In genomic region chr3:124092404-124093121, GRCm38 (mm10) we compare ENCODE assay signal across 26 mouse cellular contexts.
DNase-seq lines count a peak whose midpoint lies in the region; ATAC-seq and TF ChIP-seq lines count a peak whose summit lies in the region.
"Had no signal": no experiment of that assay in that cellular context is flagged by ENCODE, and none has a peak within 500 bp of the region (broad histone marks: within the 10 kb centered on the region; RNA-seq: fewer than 3 reads in every experiment).

No protein-coding gene starts in this region.

- no peaks in the 10 kb centered on the region for H3K9me3 ChIP-seq in kidney, embryonic 14.5 days (ENCODE audit: control insufficient read depth, low read length)
- H3K9me3 ChIP-seq in kidney, postnatal 0 days (replicated peaks; ENCODE audit: low read length): no peaks in the 10 kb centered on the region
- H3K9me3 ChIP-seq in midbrain, embryonic 11.5 days (ENCODE audit: control insufficient read depth, low read length): no peaks in the 10 kb centered on the region
- H3K9me3 ChIP-seq in midbrain, embryonic 13.5 days: no peaks in the 10 kb centered on the region
- H3K9me3 ChIP-seq: embryonic facial prominence, embryonic 10.5 days; embryonic facial prominence, embryonic 13.5 days; forebrain, embryonic 12.5 days; forebrain, embryonic 15.5 days; heart, embryonic 10.5 days; heart, embryonic 13.5 days had no signal

- H3K9ac ChIP-seq in kidney, embryonic 14.5 days (ENCODE audit: low read depth, low read length): no peak overlapping the region
- H3K9ac ChIP-seq in kidney, postnatal 0 days (ENCODE audit: low read depth, low read length): no peak overlapping the region
- no peak overlapping the region for H3K9ac ChIP-seq in midbrain, embryonic 11.5 days (ENCODE audit: low read length)
- no peak overlapping the region for H3K9ac ChIP-seq in midbrain, embryonic 13.5 days (replicated peaks)
- H3K9ac ChIP-seq: embryonic facial prominence, embryonic 13.5 days; forebrain, embryonic 12.5 days; forebrain, embryonic 15.5 days; heart, embryonic 13.5 days had no signal

- no peak for DNase-seq in kidney, postnatal 25 days
- peak; percentile 78 for DNase-seq in kidney, postnatal 0 days (ENCODE audit: low spot score)
- no peak for DNase-seq in kidney, adult 8-10 months
- DNase-seq in midbrain, embryonic 11.5 days (ENCODE audit: low spot score, missing footprints): no peak
- no peak for DNase-seq in lung, adult 18-20 months
- DNase-seq: adrenal gland, adult 8-10 months; adrenal gland, postnatal 25 days; cerebellum, adult 11-12 months; cerebellum, adult 8-10 months; cerebellum, postnatal 10 days; cerebellum, postnatal 36 days; embryo, embryonic 11 days; gastrocnemius, postnatal 25 days; heart, adult 2 months; heart, postnatal 14 days; heart, postnatal 4 days had no signal

- WGBS in kidney, embryonic 14.5 days: 56% methylated on average over 9 of the region's 9 CpGs
- WGBS in kidney, postnatal 0 days: 33% methylated on average over 9 of the region's 9 CpGs
- WGBS in midbrain, embryonic 11.5 days: 85% methylated on average over 9 of the region's 9 CpGs
- WGBS in midbrain, embryonic 13.5 days: 85% methylated on average over 9 of the region's 9 CpGs

- H3K27ac ChIP-seq in kidney, embryonic 14.5 days (ENCODE audit: low read depth, low read length): peak overlapping the region; percentile 11; the same call in 1 of the 2 replicates
- H3K27ac ChIP-seq in kidney, postnatal 0 days: no peak overlapping the region
- no peak overlapping the region for H3K27ac ChIP-seq in midbrain, embryonic 11.5 days (ENCODE audit: low read depth, low read length)
- H3K27ac ChIP-seq in midbrain, embryonic 13.5 days: no peak overlapping the region
- H3K27ac ChIP-seq: embryonic facial prominence, embryonic 10.5 days; embryonic facial prominence, embryonic 13.5 days; forebrain, embryonic 12.5 days; forebrain, embryonic 15.5 days; heart, adult 2 months; heart, embryonic 10.5 days; heart, embryonic 13.5 days had no signal

- no peak for TF ChIP-seq CTCF in kidney, postnatal 0 days (IDR thresholded peaks at IDR 0.05; ENCODE audit: low read depth)

- no peaks in the 10 kb centered on the region for H3K36me3 ChIP-seq in kidney, embryonic 14.5 days (ENCODE audit: control insufficient read depth, insufficient read depth, low read length)
- H3K36me3 ChIP-seq in kidney, postnatal 0 days (ENCODE audit: insufficient read depth, low read length): no peaks in the 10 kb centered on the region
- no peaks in the 10 kb centered on the region for H3K36me3 ChIP-seq in midbrain, embryonic 11.5 days (ENCODE audit: control insufficient read depth, insufficient read depth, low read length)
- H3K36me3 ChIP-seq in midbrain, embryonic 13.5 days: no peaks in the 10 kb centered on the region
- H3K36me3 ChIP-seq: embryonic facial prominence, embryonic 10.5 days; embryonic facial prominence, embryonic 13.5 days; forebrain, embryonic 12.5 days; forebrain, embryonic 15.5 days; heart, embryonic 10.5 days; heart, embryonic 13.5 days had no signal

- ATAC-seq in kidney, embryonic 14.5 days (ENCODE audit: low FRiP score, low TSS enrichment): peak; percentile 64; the same call in 1 of the 2 replicates
- ATAC-seq in kidney, postnatal 0 days (replicated peaks; ENCODE audit: low FRiP score, low read depth): no peak; the same call in 1 of the 2 replicates
- ATAC-seq in midbrain, embryonic 11.5 days (ENCODE audit: low FRiP score): peak; percentile 46; the same call in 1 of the 2 replicates
- no peak for ATAC-seq in midbrain, embryonic 13.5 days
- ATAC-seq: activated CD4-positive, CD25-positive, alpha-beta regulatory T cell, adult 4 months; forebrain, embryonic 15.5 days had no signal

- 0 out of 2 replicates have a peak, but pooled peaks cover 5% of the 10 kb centered on the region for H3K4me1 ChIP-seq in kidney, embryonic 14.5 days (ENCODE audit: control insufficient read depth, insufficient read depth, low read length)
- no peaks in the 10 kb centered on the region for H3K4me1 ChIP-seq in kidney, postnatal 0 days (replicated peaks; ENCODE audit: insufficient read depth, low read length)
- no peaks in the 10 kb centered on the region for H3K4me1 ChIP-seq in midbrain, embryonic 11.5 days (ENCODE audit: control insufficient read depth, insufficient read depth, low read length)
- H3K4me1 ChIP-seq in midbrain, embryonic 13.5 days (replicated peaks): no peaks in the 10 kb centered on the region
- H3K4me1 ChIP-seq: embryonic facial prominence, embryonic 10.5 days; forebrain, embryonic 12.5 days; forebrain, embryonic 15.5 days; heart, embryonic 10.5 days; heart, embryonic 13.5 days had no signal

- no peak overlapping the region for H3K4me2 ChIP-seq in kidney, embryonic 14.5 days (replicated peaks; ENCODE audit: low read depth, low read length)
- no peak overlapping the region for H3K4me2 ChIP-seq in kidney, postnatal 0 days (ENCODE audit: low read length)
- no peak overlapping the region for H3K4me2 ChIP-seq in midbrain, embryonic 11.5 days
- H3K4me2 ChIP-seq in midbrain, embryonic 13.5 days (replicated peaks): no peak overlapping the region
- H3K4me2 ChIP-seq: embryonic facial prominence, embryonic 13.5 days; forebrain, embryonic 12.5 days; forebrain, embryonic 15.5 days; heart, embryonic 13.5 days had no signal

- no peak overlapping the region for H3K4me3 ChIP-seq in kidney, embryonic 14.5 days (ENCODE audit: low read length)
- H3K4me3 ChIP-seq in kidney, postnatal 0 days (replicated peaks; ENCODE audit: low read depth, low read length): no peak overlapping the region
- H3K4me3 ChIP-seq in midbrain, embryonic 11.5 days (ENCODE audit: low read depth, low read length): no peak overlapping the region
- H3K4me3 ChIP-seq in midbrain, embryonic 13.5 days (replicated peaks): no peak overlapping the region
- H3K4me3 ChIP-seq: embryonic facial prominence, embryonic 10.5 days; embryonic facial prominence, embryonic 13.5 days; erythroblast, embryonic 14.5 days; forebrain, embryonic 12.5 days; forebrain, embryonic 15.5 days; heart, adult 2 months; heart, embryonic 10.5 days; heart, embryonic 13.5 days had no signal

- no peaks in the 10 kb centered on the region for H3K27me3 ChIP-seq in kidney, embryonic 14.5 days (ENCODE audit: control insufficient read depth, insufficient read depth, low read length)
- no peaks in the 10 kb centered on the region for H3K27me3 ChIP-seq in kidney, postnatal 0 days (ENCODE audit: insufficient read depth, low read length)
- H3K27me3 ChIP-seq in midbrain, embryonic 11.5 days (ENCODE audit: control insufficient read depth, insufficient read depth, low read length): no peaks in the 10 kb centered on the region
- H3K27me3 ChIP-seq in midbrain, embryonic 13.5 days: no peaks in the 10 kb centered on the region
- H3K27me3 ChIP-seq: embryonic facial prominence, embryonic 13.5 days; forebrain, embryonic 12.5 days; forebrain, embryonic 15.5 days; heart, embryonic 13.5 days had no signal

Comparison
In these comparisons a context has a peak if more than half of its experiments do, and no peak if none do; other contexts are left out.
1. ATAC-seq: peak in kidney, embryonic 14.5 days (single experiment) and midbrain, embryonic 11.5 days (single experiment); none in kidney, postnatal 0 days (single experiment) and midbrain, embryonic 13.5 days (single experiment).